Mouse (Mus musculus) myocyte (in vitro differentiated cells): ENCODE measurements around the gene Tmem182.

ENCODE experiments used
- CEBPB ChIP-seq: IDR thresholded peaks from 2 replicates; pipeline ENCODE4 v1.6.1; 2011; ENCODE audit warnings: mild to moderate bottlenecking, moderate library complexity; ENCODE audit not compliant: poor library complexity, insufficient read depth, severe bottlenecking
- E2F4 ChIP-seq: IDR thresholded peaks from one replicate; pipeline ENCODE4 v1.6.1; 2011; ENCODE audit warnings: mild to moderate bottlenecking, control low read depth, moderate library complexity; ENCODE audit not compliant: insufficient read depth
- MAX ChIP-seq: IDR thresholded peaks from one replicate; pipeline ENCODE4 v1.6.1; 2011; ENCODE audit warnings: low read depth, mild to moderate bottlenecking, control low read depth
- MYOD1 ChIP-seq, 3 experiments: IDR thresholded peaks; one replicate each; pipeline ENCODE4 v1.6.1; 2011; ENCODE audit warnings: control low read depth in 2 of 3, low read depth in 2 of 3, mild to moderate bottlenecking in 2 of 3, moderate library complexity in 1 of 3; ENCODE audit not compliant: insufficient read length in 2 of 3, control insufficient read depth in 1 of 3
- MYOG ChIP-seq, 3 experiments: IDR thresholded peaks; one replicate each; pipeline ENCODE4 v1.6.1; 2011; ENCODE audit warnings: control low read depth in 2 of 3, low read depth in 2 of 3, mild to moderate bottlenecking in 2 of 3; ENCODE audit not compliant: insufficient read length in 2 of 3, control insufficient read depth in 1 of 3, insufficient read depth in 1 of 3
- POLR2A ChIP-seq: IDR thresholded peaks from one replicate; pipeline ENCODE4 v1.6.1; 2011; ENCODE audit warnings: low read depth, mild to moderate bottlenecking, control low read depth, moderate library complexity; ENCODE audit not compliant: insufficient read length
- POLR2AphosphoS2 ChIP-seq: IDR thresholded peaks from one replicate; pipeline ENCODE4 v1.6.1; 2011; ENCODE audit warnings: low read depth, control low read depth; ENCODE audit not compliant: insufficient read length
- REST ChIP-seq: IDR thresholded peaks from one replicate; pipeline ENCODE4 v1.6.1; 2011; ENCODE audit warnings: mild to moderate bottlenecking, control low read depth, moderate library complexity; ENCODE audit not compliant: insufficient read depth, insufficient read length
- SRF ChIP-seq: IDR thresholded peaks from one replicate; pipeline ENCODE4 v1.6.1; 2011; ENCODE audit warnings: low read depth; ENCODE audit not compliant: control insufficient read depth, insufficient read length
- TCF12 ChIP-seq: IDR thresholded peaks from one replicate; pipeline ENCODE4 v1.6.1; 2011; ENCODE audit warnings: mild to moderate bottlenecking, control low read depth; ENCODE audit not compliant: poor library complexity, insufficient read depth, severe bottlenecking
- TCF3 ChIP-seq: IDR thresholded peaks from one replicate; pipeline ENCODE4 v1.6.1; 2011; ENCODE audit warnings: low read depth, control low read depth; ENCODE audit not compliant: insufficient read length
- USF1 ChIP-seq: IDR thresholded peaks from one replicate; pipeline ENCODE4 v1.6.1; 2011; ENCODE audit warnings: low read depth, mild to moderate bottlenecking, control low read depth, moderate library complexity

GRCm38 (mm10) chr1:40879526-40879925 is 74.1 kb downstream of the Tmem182 start:
- TF ChIP-seq POLR2A = no peak
- no peak for TF ChIP-seq POLR2AphosphoS2
- no peak for TF ChIP-seq MYOG (IDR thresholded peaks at IDR 0.05; ENCODE audit: control insufficient read depth in 1 of 3, insufficient read depth in 1 of 3, insufficient read length in 2 of 3, low read depth in 2 of 3)
- no peak for TF ChIP-seq MYOD1 (IDR thresholded peaks at IDR 0.05; ENCODE audit: control insufficient read depth in 1 of 3, insufficient read length in 2 of 3, low read depth in 2 of 3)
- TF ChIP-seq TCF12 = no peak
- no peak for TF ChIP-seq MAX
- no peak for TF ChIP-seq E2F4
- no peak for TF ChIP-seq CEBPB
- TF ChIP-seq USF1 = no peak
- no peak for TF ChIP-seq TCF3
- no peak for TF ChIP-seq REST
- no peak for TF ChIP-seq SRF
